Mouse (Mus musculus) splenic B cell, adult 2 months (primary cell): Measurements from ENCODE around the gene Zcchc24.

ENCODE experiments used
- DNase-seq: peaks from one replicate; pipeline ENCODE4 v3.0.0-alpha.2; 2011; ENCODE audit warnings: low read depth, low spot score
- H3K27me3 ChIP-seq: 2 replicates; pipeline ENCODE4 v1.6.1; 2012; ENCODE audit warnings: mild to moderate bottlenecking, low read length, moderate library complexity, mixed read lengths; ENCODE audit not compliant: control insufficient read depth, poor library complexity, insufficient read depth, severe bottlenecking
- H3K36me3 ChIP-seq: 2 replicates; pipeline ENCODE4 v1.6.1; 2012; ENCODE audit warnings: mild to moderate bottlenecking, low read length, moderate library complexity, mixed read lengths; ENCODE audit not compliant: control insufficient read depth, poor library complexity, insufficient read depth, severe bottlenecking

Zcchc24 gene

DNA sequence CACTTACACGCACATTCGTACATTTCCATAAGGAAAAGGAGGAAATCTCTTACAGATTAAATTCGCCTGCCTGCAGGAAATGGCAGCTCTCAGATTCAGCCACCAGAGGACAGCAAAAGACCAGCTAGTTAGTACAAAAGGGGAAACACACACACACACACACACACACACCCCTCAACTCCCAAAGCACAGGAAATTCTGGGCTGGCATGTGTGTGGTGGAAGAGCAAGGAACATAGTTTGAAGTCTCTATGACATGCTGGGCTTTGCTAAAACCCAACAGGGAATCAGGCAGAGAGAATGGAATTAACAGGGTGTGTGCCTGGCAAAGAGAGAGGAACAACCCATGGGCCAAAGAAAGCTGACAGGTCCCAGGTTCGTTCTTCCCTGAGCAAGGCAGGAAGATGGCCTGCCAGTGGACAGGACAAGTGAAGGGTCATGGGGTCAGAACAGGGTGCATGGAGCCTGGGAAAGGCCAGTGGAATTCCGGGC, 61.1 kb downstream of the Zcchc24 start:
- DNase-seq = peak; percentile 79
- no peaks in the 10 kb centered on the region for H3K36me3 ChIP-seq
- no peaks in the 10 kb centered on the region for H3K27me3 ChIP-seq

DNA sequence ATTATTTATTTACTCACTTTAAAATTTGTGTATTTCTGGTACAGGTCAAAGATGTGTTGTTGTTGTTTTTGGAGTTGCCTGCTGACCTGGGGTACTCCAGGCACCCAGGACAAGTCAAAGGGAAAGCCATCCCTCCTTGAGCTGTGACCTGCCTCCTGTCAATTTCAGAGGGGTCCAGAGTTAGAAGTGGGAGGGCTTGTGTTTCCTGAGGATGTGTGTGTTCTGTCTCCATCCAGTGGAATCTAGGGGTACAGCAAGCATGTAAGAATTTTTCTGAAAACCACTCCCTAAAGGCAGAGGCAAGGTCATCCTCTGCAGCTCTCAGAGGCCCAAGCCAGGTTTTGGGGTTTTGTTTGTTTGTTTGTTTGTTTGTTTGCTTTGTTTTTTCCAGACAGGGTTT, 66.9 kb downstream of the Zcchc24 start:
- no peaks in the 10 kb centered on the region; the same call in none of the 2 replicates for H3K36me3 ChIP-seq
- H3K27me3 ChIP-seq = no peaks in the 10 kb centered on the region
- peak; percentile 55 for DNase-seq

DNA sequence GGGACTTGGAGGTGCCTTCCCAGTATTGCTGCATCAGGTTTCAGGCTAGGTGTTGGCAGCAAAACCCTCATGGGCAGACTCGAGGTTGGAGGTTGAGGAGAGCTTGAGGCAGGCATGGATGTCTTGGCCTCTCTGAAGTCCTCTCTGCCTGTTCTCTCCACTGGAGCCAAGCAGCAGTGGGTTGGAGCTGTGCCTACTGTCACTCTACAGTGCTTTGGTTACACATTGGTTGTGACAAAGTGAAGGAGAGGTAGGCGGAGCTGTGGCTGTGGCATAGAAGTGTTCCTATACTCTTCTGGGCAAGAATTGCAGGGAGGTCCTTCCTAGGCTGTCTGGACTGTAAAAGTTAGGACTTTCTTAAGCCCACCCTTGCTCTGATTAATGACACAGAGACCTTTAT, 72.5 kb downstream of the Zcchc24 start:
- H3K27me3 ChIP-seq = no peaks in the 10 kb centered on the region
- no peaks in the 10 kb centered on the region; the same call in none of the 2 replicates for H3K36me3 ChIP-seq
- DNase-seq = no peak

DNA sequence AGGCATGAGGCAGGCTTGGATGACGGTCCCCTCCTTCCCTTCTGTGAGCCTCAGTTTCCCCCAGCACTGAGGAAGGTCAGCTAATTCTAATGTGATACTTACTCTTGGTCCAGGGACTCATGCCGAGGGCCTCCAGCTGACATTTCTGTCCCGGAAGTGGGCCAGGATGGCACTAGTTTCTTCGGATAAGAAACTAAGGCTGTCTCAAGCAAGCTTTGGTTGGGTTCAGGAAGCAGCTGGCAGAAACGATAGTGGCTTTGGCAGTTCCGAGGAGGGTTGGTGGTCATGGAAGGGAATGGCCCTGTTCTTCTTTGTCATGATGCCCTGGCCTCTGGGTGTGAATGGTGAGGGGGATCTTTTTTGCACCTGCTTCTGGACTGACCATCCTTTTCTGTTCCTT, 73.8 kb downstream of the Zcchc24 start:
- Histone ChIP-seq H3K27me3 (no peaks in the 10 kb centered on the region), H3K36me3 (no peaks in the 10 kb centered on the region; the same call in none of the 2 replicates)
- peak; percentile 13 for DNase-seq

DNA sequence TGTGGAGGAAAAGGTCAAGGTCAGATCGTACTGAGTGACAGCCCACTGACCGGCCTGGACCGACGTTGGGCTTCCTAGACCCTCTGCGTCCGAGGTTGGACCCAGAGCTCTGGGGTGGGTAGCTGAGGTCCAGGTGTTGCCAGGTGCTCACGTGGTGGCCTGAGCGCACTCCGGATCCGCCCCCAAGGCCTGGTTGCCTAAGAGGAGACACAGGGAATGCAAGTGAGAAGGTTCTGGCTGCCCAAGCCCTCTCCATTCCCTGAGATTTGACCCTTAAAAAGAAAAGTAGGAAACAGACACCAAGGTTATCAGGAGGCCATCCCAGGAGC, 74.3 kb downstream of the Zcchc24 start:
- DNase-seq = peak; percentile 24
- H3K27me3 ChIP-seq = no peaks in the 10 kb centered on the region
- no peaks in the 10 kb centered on the region; the same call in 1 of the 2 replicates for H3K36me3 ChIP-seq

DNA sequence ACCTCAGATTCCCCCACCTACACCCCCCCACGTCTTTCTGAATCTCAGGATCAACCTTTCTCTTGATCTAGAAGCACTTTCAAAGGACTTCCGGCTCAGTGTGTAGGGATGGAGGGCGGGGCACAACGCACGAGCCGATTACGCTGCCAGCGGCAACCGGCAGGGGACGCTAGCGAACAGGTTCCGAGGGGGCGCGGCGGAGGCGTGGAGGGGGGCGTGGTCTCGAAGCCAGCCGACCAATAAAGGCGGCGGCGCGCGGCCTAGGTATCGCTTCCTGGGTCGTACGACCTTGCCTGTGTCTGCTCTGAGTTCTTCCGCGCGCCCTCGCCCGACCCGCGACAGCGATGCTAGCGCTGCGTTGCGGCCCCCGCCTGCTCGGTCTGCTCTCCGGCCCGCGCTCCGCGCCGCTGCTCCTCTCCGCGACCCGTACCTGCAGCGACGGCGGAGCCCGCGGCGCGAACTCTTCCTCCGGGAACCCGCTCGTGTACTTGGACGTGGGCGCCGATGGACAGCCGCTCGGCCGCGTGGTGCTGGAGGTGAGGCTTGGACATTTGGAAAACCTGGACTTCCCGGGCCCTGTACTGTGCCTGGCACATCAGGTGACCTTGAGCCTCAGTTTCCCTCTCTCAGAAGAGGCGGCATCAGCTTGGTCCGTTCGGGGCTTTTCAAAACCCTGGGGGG, 74.8 kb downstream of the Zcchc24 start, which contains the start of gene Ppif:
Ppif (plus strand) TSS at position 267 of the 681 bp plus-strand sequence.
- DNase-seq = peak; percentile 98
- H3K36me3 ChIP-seq = no peaks in the 10 kb centered on the region; the same call in 1 of the 2 replicates
- H3K27me3 ChIP-seq = no peaks in the 10 kb centered on the region

DNA sequence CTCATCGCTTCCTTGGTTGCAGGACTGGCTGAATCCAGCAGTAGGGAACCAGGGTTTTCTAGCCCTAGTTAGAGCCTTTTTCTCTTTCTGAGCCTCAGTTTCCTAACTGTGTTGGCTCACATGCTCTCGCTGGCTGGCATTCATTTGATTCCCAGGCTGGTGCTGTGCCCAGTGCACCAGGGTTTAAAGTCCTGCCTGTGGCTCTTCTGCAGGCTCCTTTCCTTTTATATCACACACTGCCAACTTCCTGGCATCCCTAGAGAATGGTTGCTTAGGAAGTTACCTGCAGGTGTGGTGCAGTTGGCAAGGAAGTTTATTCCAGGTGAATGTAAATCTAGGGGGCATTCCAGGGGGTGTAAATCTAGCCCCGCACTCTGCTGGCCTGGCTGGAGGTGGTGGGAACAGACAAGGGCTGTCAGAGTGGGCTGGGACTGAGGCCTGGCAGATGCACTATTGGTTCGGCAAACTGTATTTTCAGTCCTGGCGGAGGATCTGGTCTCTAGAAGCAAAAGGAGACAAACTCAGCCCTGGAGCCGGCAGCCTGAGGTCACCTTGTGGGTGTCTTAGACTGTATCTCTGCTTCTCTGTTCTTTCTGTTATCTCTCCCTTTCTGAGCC, 75.5 kb downstream of the Zcchc24 start:
- no peak for DNase-seq
- H3K36me3 ChIP-seq = no peaks in the 10 kb centered on the region; the same call in 1 of the 2 replicates
- H3K27me3 ChIP-seq = no peaks in the 10 kb centered on the region

DNA sequence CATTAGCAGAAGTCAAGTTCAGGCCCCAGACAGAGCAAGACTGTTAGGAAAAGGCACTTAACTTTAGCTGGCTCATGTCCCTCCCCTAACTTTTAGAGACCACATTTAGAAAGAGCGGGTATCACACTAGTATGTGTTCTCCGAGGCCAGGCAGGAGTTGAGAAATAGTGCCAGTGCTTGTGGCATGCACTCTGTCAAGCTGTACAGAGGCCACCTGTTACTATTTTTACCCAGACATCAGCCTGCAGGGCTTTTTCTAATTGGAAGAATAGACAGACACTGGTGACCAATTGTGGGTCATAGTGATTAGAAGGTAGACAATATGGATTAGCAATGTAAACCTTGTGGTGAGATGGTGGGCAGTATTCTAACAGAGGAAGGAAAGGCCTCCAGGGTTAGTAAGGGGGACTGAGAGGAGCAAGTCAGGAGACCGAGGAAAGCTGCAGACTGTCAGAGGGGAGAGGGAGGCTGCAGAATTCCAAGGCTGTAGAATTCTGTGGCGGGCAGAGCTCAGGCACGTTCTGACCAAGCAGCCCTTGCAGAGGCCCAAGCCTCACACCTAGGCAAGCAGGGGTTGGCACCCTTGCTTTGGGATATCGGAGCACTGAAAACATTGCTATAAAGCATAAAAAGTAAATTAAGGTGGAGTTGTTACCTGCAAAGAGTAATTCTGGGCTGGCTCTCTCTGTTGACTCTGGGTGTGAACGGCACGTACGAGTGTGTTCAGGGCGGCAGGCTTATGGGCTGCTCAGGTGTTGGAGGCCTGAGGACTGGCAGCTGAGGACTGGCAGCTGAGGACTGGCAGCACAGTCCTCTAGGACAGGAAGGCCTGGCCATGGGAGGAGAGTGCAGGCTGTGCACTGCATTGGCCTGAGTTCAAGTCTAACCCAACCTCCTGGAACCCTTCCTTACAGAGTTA, 81.6 kb downstream of the Zcchc24 start:
- no peaks in the 10 kb centered on the region for H3K36me3 ChIP-seq
- no peak for DNase-seq
- no peaks in the 10 kb centered on the region for H3K27me3 ChIP-seq

DNA sequence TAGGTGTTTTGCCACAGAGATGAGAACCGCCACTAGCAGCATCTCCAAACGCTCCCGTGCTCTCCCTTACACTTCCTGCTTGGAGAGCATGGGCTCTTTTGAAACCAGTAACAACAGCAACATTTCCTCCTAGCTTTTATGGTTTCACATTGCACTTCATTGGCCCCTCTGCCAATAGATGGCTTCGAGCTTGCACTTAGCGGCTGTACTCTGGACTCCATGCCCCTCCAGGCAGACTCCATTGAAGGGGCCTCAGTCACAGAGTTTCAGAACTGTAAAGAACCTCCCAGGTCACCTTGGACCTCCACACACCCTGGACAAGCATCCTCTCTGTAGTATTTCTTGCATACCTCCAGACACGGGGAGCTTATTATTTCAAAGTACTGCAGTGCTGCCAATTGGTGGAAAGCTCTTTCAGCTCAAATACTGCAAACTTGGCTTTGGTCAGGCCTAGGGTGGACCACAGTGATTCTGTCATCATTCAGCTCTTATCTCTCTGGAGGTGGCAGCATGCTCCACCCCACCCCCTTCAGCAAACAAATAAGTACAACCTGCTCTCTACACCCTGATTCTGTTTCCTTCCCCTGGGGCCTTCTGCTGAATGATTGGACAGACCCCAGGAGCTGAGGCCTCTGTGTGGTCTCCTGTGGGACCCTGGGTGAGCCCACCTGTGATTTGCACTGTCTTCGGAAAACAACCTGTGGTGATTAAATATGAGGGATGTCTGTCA, 82.5 kb downstream of the Zcchc24 start:
- Histone ChIP-seq H3K36me3 (no peaks in the 10 kb centered on the region), H3K27me3 (no peaks in the 10 kb centered on the region)
- no peak for DNase-seq

DNA sequence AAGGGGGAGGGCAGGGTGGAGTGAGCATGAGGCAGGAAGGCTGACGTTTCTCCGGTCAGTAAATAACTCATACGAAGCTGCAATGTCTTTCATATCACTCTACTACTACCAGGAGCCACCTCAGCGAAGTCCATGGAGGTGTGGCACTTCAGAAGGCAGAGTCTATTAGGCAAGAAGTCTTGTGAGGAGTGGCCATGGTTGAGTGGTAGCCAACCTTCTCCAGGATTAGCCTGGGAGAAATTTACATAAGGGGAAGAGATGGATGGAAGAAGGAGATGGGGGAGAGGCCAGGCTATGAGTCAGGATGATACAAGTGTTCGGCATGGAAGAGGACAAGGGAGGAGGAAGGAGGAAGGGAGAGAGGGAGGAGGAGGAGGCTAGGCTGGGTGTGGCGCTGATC, 86.8 kb downstream of the Zcchc24 start:
- no peak for DNase-seq
- no peaks in the 10 kb centered on the region for H3K27me3 ChIP-seq
- H3K36me3 ChIP-seq = no peaks in the 10 kb centered on the region

DNA sequence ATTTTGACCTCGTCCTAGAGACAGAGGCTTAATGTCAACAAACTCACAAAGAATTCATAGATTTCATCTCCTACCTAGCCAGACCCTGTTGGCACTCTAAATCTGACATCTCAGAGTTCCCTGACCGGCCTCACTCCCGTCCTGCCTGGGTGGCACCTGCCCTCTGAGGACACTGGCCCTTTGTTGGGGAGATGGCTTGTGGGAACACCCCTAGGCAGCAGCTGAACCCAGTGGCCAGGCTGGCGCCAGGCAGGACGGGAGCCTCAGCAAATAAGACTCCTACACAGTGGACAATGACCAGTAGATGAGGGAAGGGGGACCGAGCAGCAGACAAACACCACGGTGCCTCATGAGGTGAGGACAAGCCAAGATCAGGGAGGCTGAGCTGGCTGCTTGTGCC, 89.2 kb downstream of the Zcchc24 start:
- no peak for DNase-seq
- Histone ChIP-seq H3K36me3 (no peaks in the 10 kb centered on the region), H3K27me3 (no peaks in the 10 kb centered on the region)

DNA sequence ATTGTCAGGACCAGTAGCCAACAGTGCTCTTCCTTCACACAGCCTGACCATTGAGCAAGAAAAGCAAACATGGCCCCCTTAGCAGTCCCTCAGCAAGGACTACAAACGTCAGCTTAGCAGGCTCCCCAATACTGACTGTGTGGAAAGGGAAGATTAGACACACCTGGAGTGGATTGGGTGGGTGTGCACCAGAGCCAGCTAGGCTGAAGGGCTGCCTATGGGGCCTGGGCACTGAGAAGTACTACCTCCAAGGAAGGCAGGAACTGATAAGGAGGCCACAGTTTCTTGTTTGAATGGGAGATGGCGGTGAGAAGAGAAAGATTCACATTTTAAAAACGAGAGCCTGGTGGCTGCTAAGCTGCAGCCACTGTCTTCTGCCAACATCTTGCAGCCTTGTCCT, 101.3 kb downstream of the Zcchc24 start:
- no peaks in the 10 kb centered on the region for H3K27me3 ChIP-seq
- H3K36me3 ChIP-seq = peaks cover 3% of the 10 kb centered on the region
- no peak for DNase-seq

DNA sequence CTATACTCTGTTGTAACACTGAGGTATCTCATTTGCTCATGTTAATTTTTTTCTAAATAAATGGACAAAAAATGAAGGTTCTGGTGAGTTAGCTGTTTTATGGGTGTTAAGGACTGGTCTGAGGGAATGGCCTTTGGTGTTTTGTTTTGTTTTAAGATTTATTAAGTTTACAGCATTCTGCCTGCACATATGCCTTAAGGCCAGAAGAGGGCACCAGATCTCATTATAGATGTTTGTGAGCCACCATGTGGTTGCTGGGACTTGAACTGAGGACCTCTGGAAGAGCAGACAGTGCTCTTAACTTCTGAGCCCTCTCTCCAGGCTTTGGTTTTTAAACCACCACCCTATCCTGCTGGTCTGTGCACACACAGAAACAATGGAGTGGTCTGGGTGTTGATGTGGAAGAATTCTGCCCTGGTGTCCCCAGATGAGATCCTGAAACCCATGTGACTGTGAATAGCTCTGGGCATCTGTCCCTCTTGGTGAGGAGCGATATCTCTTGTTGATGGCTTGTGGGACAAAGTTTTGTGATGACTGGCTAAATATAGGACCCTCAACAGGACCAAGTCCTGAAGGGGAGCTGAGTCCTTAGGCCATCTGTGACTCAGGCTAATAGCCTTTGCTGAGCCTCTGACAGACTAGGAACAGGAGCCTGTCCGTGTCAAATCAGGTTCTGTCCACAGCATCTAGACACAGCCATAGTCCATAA, 102.0 kb downstream of the Zcchc24 start:
- Histone ChIP-seq H3K27me3 (no peaks in the 10 kb centered on the region), H3K36me3 (peaks cover 3% of the 10 kb centered on the region)
- peak; percentile 38 for DNase-seq
